Mouse (Mus musculus): ENCODE results near the gene Dppa5a. TPM values are rescaled to one million over a fixed set of nuclear protein-coding genes. Genes with fewer than 3 reads are reported as not detected.

Gene Dppa5a
- total and polyA plus RNA-seq, 3 experiments: not detected

- TF ChIP-seq TAL1 (conservative IDR thresholded peaks at IDR 0.05; ENCODE audit: low read depth, low read length) (no peak), CTCF (IDR thresholded peaks at IDR 0.05; ENCODE audit: low read depth, low read length) (no peak), GATA2 (IDR thresholded peaks at IDR 0.05; ENCODE audit: borderline replicate concordance, low read depth, low read length) (no peak), GATA1 (IDR thresholded peaks at IDR 0.05; ENCODE audit: borderline replicate concordance, low read length) (no peak), POLR2AphosphoS5 (IDR thresholded peaks at IDR 0.05; ENCODE audit: insufficient replicate concordance, low read depth, low read length) (no peak)
- 0 out of 2 replicates have a peak, but pooled peaks cover 3% of the 10 kb centered on the region for H3K27me3 ChIP-seq (ENCODE audit: insufficient read depth, low read length)
- H3K4me3 ChIP-seq (ENCODE audit: low read depth, low read length): no peak overlapping the region
- H3K9me3 ChIP-seq (replicated peaks): no peaks in the 10 kb centered on the region
- H3K4me1 ChIP-seq (ENCODE audit: insufficient read depth, low read depth, low read length): no peaks in the 10 kb centered on the region
- ATAC-seq (ENCODE audit: extremely low read depth, insufficient number of reproducible peaks, low FRiP score, poor library complexity, severe bottlenecking): no peak
- H3K36me3 ChIP-seq (replicated peaks): no peaks in the 10 kb centered on the region
- no peak for DNase-seq (ENCODE audit: low spot score)
These were observed 7.5 kb upstream of the Dppa5a start for GRCm38 (mm10) chr9:78375486-78375885.

GRCm38 (mm10) chr9:78374885-78375389 lies 7.0 kb upstream of the Dppa5a start:
- H3K36me3 ChIP-seq (replicated peaks): no peaks in the 10 kb centered on the region
- H3K27me3 ChIP-seq (ENCODE audit: insufficient read depth, low read length): 0 out of 2 replicates have a peak, but pooled peaks cover 3% of the 10 kb centered on the region
- ATAC-seq (ENCODE audit: extremely low read depth, insufficient number of reproducible peaks, low FRiP score, poor library complexity, severe bottlenecking) (no peak), DNase-seq (ENCODE audit: low spot score) (no peak)
- no peak overlapping the region for H3K4me3 ChIP-seq (ENCODE audit: low read depth, low read length)
- no peak for TF ChIP-seq TAL1 (conservative IDR thresholded peaks at IDR 0.05; ENCODE audit: low read depth, low read length)
- no peak for TF ChIP-seq CTCF (IDR thresholded peaks at IDR 0.05; ENCODE audit: low read depth, low read length)
- TF ChIP-seq GATA1 (IDR thresholded peaks at IDR 0.05; ENCODE audit: borderline replicate concordance, low read length): no peak
- no peak for TF ChIP-seq POLR2AphosphoS5 (IDR thresholded peaks at IDR 0.05; ENCODE audit: insufficient replicate concordance, low read depth, low read length)
- H3K9me3 ChIP-seq (replicated peaks): no peaks in the 10 kb centered on the region
- H3K4me1 ChIP-seq (ENCODE audit: insufficient read depth, low read depth, low read length): no peaks in the 10 kb centered on the region

DNA sequence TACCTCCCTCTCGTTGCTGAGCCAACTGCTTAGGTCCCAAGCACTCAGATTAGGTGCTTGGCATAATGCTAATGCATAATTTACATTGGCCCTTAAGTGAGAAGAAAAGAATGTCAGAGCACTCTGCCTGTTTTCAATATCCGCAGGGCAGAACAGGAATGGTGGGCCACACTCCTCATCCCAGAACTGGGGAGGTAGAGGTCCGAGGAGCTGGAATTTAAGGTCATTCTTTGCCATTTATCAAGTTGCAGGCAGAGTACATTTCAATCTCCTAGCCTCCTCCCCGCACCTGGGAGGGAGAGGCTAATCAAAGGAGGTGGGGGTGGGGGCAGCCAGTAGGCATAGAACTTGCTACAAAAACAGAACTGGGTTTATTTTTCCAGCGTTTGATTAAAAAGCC lies 6.4 kb upstream of the Dppa5a start:
- Histone ChIP-seq H3K36me3 (replicated peaks) (no peaks in the 10 kb centered on the region), H3K27me3 (ENCODE audit: insufficient read depth, low read length) (0 out of 2 replicates have a peak, but pooled peaks cover 3% of the 10 kb centered on the region), H3K4me3 (ENCODE audit: low read depth, low read length) (no peak overlapping the region), H3K4me1 (ENCODE audit: insufficient read depth, low read depth, low read length) (no peaks in the 10 kb centered on the region), H3K9me3 (replicated peaks) (no peaks in the 10 kb centered on the region)
- ATAC-seq (ENCODE audit: extremely low read depth, insufficient number of reproducible peaks, low FRiP score, poor library complexity, severe bottlenecking) (no peak), DNase-seq (ENCODE audit: low spot score) (no peak)
- TF ChIP-seq CTCF (IDR thresholded peaks at IDR 0.05; ENCODE audit: low read depth, low read length) (no peak), POLR2AphosphoS5 (IDR thresholded peaks at IDR 0.05; ENCODE audit: insufficient replicate concordance, low read depth, low read length) (no peak), GATA2 (IDR thresholded peaks at IDR 0.05; ENCODE audit: borderline replicate concordance, low read depth, low read length) (no peak), GATA1 (IDR thresholded peaks at IDR 0.05; ENCODE audit: borderline replicate concordance, low read length) (no peak), TAL1 (conservative IDR thresholded peaks at IDR 0.05; ENCODE audit: low read depth, low read length) (no peak)

DNA sequence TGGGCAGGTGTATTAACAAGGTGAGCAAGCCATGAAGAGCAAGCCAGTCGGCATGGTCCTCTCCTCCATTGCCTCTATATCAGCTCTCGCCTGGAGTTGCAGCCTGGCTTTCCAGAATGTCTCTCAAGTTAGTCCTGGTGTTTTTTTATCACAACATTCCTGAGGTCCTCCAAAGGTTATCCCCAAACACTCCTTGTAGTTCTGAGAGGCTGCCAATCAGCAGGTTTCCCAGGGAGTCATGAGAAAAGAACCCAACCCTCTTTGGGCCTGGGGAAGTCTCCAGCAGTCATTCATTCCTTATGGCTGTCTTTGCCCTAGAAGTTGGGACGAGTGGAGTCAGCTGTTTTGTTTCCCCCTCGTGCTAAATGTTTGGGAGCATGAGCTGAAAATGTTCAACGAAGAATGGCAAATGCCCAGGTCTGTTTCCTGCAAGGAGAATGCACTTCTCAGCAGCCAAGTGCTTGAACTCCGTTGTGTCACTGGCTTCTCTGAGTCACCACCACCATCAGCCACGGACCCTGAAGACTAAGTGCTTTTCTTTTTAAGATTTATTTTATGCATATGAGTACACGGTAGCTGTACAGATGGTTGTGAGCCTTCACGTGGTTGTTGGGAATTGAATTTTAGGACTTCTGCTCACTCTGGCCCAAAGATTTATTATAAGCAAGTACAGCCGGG lies 5.0 kb upstream of the Dppa5a start:
- Histone ChIP-seq H3K27me3 (ENCODE audit: insufficient read depth, low read length) (0 out of 2 replicates have a peak, but pooled peaks cover 3% of the 10 kb centered on the region), H3K36me3 (replicated peaks) (no peaks in the 10 kb centered on the region), H3K4me1 (ENCODE audit: insufficient read depth, low read depth, low read length) (no peaks in the 10 kb centered on the region), H3K9me3 (replicated peaks) (no peaks in the 10 kb centered on the region), H3K4me3 (ENCODE audit: low read depth, low read length) (no peak overlapping the region)
- DNase-seq (ENCODE audit: low spot score): no peak
- TF ChIP-seq GATA2 (IDR thresholded peaks at IDR 0.05; ENCODE audit: borderline replicate concordance, low read depth, low read length) (no peak), CTCF (IDR thresholded peaks at IDR 0.05; ENCODE audit: low read depth, low read length) (no peak), TAL1 (conservative IDR thresholded peaks at IDR 0.05; ENCODE audit: low read depth, low read length) (no peak), GATA1 (IDR thresholded peaks at IDR 0.05; ENCODE audit: borderline replicate concordance, low read length) (no peak), POLR2AphosphoS5 (IDR thresholded peaks at IDR 0.05; ENCODE audit: insufficient replicate concordance, low read depth, low read length) (no peak)
- ATAC-seq (ENCODE audit: extremely low read depth, insufficient number of reproducible peaks, low FRiP score, poor library complexity, severe bottlenecking): no peak

DNA sequence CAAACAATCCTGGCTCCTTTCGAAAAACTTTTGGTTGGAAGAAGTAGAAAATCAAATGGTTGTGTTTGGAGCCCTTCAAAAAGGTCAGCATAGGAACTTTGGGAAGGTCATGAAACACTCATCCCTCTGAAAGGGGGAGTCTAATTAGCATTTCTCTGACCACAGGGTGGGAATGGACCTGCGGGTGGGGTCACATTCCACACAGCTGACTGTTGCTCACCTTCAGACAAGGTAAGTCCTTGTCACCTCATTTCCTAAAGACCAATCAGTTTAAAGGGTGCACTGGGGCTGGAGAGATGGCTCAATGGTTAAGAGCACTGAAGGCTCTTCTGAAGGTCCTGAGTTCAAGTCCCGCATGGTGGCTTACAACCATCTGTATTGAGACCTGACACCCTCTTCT lies 3.5 kb upstream of the Dppa5a start:
- Histone ChIP-seq H3K27me3 (ENCODE audit: insufficient read depth, low read length) (0 out of 2 replicates have a peak, but pooled peaks cover 2% of the 10 kb centered on the region), H3K9me3 (replicated peaks) (no peaks in the 10 kb centered on the region), H3K4me3 (ENCODE audit: low read depth, low read length) (no peak overlapping the region), H3K36me3 (replicated peaks) (no peaks in the 10 kb centered on the region), H3K4me1 (ENCODE audit: insufficient read depth, low read depth, low read length) (no peaks in the 10 kb centered on the region)
- TF ChIP-seq GATA1 (IDR thresholded peaks at IDR 0.05; ENCODE audit: borderline replicate concordance, low read length) (no peak), CTCF (IDR thresholded peaks at IDR 0.05; ENCODE audit: low read depth, low read length) (no peak), POLR2AphosphoS5 (IDR thresholded peaks at IDR 0.05; ENCODE audit: insufficient replicate concordance, low read depth, low read length) (no peak), TAL1 (conservative IDR thresholded peaks at IDR 0.05; ENCODE audit: low read depth, low read length) (no peak), GATA2 (IDR thresholded peaks at IDR 0.05; ENCODE audit: borderline replicate concordance, low read depth, low read length) (no peak)
- no peak for ATAC-seq (ENCODE audit: extremely low read depth, insufficient number of reproducible peaks, low FRiP score, poor library complexity, severe bottlenecking)
- no peak for DNase-seq (ENCODE audit: low spot score)

GRCm38 (mm10) chr9:78369786-78370185 lies 1.8 kb upstream of the Dppa5a start:
- no peak for TF ChIP-seq CTCF (IDR thresholded peaks at IDR 0.05; ENCODE audit: low read depth, low read length)
- no peak for TF ChIP-seq POLR2AphosphoS5 (IDR thresholded peaks at IDR 0.05; ENCODE audit: insufficient replicate concordance, low read depth, low read length)
- no peak for TF ChIP-seq TAL1 (conservative IDR thresholded peaks at IDR 0.05; ENCODE audit: low read depth, low read length)
- no peak for TF ChIP-seq GATA2 (IDR thresholded peaks at IDR 0.05; ENCODE audit: borderline replicate concordance, low read depth, low read length)
- TF ChIP-seq GATA1 (IDR thresholded peaks at IDR 0.05; ENCODE audit: borderline replicate concordance, low read length): no peak
- ATAC-seq (ENCODE audit: extremely low read depth, insufficient number of reproducible peaks, low FRiP score, poor library complexity, severe bottlenecking): no peak

More at GRCm38 (mm10) chr9:78369786-78370185, 1.8 kb upstream of the Dppa5a start:
- H3K4me1 ChIP-seq (ENCODE audit: insufficient read depth, low read depth, low read length): no peaks in the 10 kb centered on the region
- no peaks in the 10 kb centered on the region for H3K9me3 ChIP-seq (replicated peaks)
- H3K4me3 ChIP-seq (ENCODE audit: low read depth, low read length): no peak overlapping the region
- DNase-seq (ENCODE audit: low spot score): no peak
- no peaks in the 10 kb centered on the region for H3K36me3 ChIP-seq (replicated peaks)
- peaks cover 2% of the 10 kb centered on the region; the same call in 1 of the 2 replicates for H3K27me3 ChIP-seq (ENCODE audit: insufficient read depth, low read length)
